Mouse (Mus musculus) right cerebral cortex, adult 2 months (tissue): Measurements from ENCODE around the gene Epb42.
A peak's percentile ranks its signal among the peaks of the same experiment; 100 is the strongest.
"Not testable (repeated sequence)": the region's sequence is repeated elsewhere in the genome, so short reads cannot be mapped to it uniquely, and the experiment has no call there.

ENCODE experiments used
- DNase-seq, 2 experiments: peaks; one replicate each; pipeline ENCODE4 v3.0.0; 2021 to 2022; ENCODE audit warnings: low spot score in 2 of 2

Epb42 gene

DNA sequence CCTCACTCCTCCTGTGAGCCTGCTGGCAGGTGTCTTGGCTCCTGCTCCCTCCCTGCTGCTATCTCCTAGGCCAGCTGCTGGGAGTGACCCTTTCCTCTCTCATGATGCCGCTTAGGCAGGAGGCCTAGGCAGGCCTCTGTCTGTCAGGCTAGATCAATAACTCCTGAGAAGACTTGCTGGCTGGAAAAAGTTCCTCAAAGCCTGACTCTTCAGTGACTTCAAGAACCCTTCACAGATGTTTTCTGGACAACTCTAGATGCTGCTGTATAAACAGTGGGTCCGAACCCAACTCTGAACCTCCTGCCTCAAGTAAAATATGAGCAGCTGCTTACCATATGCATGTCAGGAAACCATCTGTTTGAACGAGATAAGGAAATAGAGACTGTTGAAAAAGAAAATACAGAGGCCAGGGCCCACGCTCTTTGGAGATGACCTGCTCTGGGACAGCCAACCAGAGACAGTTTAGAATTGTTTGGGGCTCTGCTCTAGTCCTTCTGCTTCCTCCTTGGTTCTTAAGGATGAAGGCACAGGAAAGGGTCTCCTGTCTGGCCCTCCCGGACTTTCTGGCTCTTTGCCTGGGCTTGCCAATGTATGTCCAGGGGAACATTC lies at the start of gene Epb42:
Gene Epb42, minus strand, starts transcription at position 340 of the 609 bp plus-strand sequence.
- DNase-seq, result no peak

DNA sequence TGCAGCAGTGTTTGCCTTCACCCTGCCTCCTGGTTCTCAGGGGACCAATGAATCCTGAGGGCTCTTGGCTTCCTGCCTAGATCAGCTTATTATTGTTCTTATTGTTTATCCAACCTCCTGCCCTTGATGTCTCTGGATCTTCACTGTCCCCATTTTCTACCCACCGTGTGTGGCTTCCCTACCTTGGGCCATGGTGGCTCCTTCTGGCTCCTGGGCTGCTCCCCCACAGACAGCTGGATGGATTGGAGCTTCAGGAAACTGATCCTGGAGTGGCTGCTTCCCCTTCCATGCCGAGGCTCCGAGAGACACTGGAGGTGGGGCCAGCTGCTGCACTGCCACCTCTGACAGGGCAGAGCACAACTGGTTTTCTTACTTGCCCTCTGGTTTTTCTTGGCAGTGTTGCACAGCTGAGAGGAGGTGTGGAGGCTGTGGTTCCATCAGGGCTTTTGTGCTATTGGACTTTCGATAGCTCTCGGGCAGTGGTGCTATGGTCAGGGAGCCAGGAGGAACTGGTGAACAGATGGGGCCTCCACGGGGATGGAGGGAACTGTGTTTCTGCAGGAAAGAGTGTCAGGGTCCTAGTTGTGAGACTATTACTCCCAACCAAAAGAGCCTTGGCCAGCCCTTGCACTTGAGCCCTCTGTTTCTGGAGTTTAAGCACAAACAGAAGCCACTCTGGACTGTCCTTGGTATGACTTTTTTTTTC lies 48.8 kb upstream of the Epb42 start, which contains the start of gene Tgm5:
Gene Tgm5, minus strand, starts transcription at position 362 of the 706 bp plus-strand sequence.
- no peak for DNase-seq

DNA sequence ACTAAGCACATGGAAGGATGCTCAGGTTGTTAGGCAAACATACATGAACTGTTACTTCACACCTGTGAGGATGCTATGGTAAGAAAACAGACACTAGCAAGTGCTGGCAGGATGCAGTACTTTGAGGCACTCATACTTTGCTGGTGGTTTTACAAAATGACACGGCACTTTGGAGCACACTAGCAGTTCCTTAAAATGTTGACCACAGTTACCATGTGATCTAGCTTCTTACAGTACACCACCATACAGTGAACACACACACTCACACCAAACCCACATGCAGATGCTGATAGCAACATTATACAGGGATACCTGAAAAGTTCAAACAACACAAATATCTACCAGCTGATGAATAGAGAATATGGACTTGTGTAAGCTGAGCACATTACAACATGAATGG lies 45.8 kb upstream of the Epb42 start:
- DNase-seq, result no peak

DNA sequence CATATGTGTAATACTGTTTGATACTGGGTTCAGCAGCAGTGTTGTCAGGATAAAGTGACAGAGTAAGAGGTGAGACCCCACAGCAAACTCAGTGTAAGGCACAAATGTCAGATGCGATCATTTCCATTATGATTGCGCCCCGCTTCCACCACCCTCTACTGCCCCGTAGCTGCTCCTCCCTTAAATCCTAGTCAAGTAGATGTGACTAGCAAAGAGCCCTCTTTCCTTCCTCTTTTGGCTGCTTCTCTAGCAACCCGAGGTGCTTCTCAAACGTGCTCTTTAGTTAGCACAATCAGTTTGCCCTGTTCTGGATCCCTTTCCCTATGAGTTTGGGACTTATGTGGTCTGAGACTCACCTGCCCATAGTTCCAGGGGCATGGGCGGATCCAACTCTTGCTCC lies 37.9 kb upstream of the Epb42 start:
- no peak for DNase-seq

DNA sequence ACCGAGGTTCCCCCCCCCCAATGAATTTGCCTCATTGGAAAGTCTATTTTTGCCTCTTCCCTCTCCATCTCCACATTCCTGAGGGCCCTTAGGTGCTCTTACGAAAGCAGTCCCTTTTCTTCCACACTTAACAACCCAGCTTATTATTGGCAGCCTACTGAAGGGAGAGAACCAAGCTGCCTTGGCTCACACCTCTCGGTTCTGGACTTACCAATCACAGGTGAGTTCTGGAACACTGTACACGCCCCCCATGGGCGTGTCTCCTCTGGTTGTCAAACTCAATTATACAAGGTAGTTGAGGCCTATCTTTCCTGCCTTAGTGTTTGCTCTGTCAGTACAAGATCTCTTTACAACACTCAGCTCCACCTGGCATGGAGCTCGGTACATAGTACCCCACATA lies 35.0 kb upstream of the Epb42 start:
- no peak for DNase-seq

DNA sequence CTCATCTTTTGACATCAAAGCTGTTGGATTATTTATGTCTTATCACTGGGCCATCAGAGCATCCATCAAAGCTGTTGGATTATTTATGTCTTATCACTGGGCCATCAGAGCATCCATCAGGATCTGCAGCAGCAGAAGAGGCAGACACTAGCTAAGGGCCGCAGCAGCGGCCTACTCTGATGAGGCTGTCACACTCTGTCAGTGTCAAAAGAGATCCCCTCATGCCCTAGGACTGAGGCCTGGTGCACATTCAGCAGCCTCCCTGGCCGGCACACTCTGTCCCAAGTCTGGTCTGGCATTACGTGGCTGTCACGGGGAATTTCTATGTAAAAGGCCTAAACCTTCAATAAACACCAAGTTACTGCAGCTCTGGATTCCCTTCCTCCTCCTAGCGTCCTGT lies 32.6 kb upstream of the Epb42 start:
- DNase-seq, result no peak

DNA sequence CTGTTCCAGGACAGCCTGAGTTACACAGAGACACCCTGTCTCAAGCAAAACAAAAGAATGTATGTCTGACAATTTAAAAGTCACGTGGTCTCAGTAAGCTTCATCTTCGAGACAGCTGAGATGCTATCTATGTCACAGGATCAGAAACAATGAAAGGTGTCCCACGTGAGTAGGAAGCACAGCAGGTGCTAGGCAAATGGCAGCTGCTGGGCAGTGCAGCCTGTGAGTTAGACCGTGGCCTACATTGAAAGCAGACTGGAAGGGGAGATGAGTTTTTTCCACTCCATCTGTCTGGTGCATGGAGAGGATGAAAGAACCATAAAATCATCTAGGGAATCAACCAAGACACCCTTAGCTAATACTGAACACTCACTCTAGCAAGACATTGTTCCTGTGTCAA lies 30.2 kb upstream of the Epb42 start:
- DNase-seq, result no peak

DNA sequence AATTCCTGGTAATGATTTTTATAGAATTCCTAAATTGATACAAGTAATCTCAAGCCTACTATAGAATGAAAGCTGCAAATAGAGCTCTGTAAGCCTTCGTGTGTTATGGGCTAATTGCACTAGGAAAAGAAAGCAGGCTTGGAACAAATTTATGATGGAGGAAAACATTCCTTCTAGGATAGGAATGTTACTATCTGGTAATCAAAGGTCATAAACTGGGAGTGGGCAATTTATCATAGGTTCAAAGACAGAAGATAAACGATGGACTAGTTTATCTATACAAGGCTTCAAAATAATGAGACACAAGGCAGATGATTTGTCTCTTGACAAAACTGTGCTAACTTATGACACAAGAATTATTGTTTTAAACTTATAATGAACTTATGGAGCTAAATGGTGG lies 24.4 kb upstream of the Epb42 start:
- no peak for DNase-seq

DNA sequence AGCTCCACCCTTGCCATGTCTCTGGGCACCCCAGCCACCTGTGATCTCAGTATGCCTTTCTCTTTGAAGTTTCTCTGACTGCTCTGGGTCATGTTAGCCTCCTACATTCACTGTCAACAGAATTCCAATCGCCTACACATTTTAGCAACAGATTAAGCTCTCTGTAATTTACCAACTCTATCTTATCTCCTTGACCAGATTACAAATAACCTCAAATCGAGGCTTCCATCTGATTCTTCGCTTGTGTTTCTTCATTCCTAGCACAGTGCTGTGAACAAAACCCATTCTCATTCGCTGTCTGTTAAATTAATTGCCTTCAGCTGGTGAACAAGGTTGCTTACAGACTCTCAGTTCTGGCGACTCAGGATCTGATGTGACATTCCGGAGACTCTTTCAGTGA lies 21.1 kb upstream of the Epb42 start:
- no peak for DNase-seq

DNA sequence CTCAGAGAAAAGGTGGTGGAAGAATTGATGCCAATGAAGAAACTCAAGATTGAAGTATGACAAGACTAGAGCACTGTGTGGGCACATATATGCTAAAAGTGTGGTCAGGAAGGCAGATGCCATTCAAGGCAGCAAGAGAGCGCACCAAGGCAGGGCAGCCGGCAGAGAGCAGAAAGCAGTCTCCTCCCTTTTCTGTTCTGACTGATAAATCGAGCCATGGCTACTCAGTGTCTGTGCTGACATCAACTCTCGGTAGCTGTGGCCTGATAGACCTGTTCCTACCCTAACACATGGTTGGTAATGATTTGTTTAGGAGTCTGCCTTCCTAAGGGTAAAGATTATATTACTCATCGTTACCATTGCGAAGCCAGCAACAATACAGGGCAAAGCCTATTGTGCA lies 19.0 kb upstream of the Epb42 start:
- no peak for DNase-seq

DNA sequence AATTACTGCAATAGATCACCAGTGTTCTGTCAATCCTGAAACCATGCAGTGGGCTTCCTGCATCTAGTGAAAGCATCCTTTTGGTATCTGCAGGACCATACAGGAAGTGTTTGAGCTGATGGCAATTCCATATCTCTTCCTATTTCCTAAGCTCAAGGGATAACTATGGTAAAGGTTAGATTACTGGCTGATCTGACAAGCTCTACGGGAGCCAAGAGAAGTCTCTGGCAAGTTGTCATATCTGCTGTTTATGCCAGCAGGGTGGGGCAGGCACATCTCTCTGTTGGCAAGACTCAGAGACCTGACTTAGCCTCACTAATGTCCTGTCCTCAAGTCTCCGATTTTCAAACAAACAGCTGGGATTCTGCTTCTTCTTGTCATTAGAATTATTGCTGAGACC lies 17.2 kb upstream of the Epb42 start:
- DNase-seq, result no peak

DNA sequence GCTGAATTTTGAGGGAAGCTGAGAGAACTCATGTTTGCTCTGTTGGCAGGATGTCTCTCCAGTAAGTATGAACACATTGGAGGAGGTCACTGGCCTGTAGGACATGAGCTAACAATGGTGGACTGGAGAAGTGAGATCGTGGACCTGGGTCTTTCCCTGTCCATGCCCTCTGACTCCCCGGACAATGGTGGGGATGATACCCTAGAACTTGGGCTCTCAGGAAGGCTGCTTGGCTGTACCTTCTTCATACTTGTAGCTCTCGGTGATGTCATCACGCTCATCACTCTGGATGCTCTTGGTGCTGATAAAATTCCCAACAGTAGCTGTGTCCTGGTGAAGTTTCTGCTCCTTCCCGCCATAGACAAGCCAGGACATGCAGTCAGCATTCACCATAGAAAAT lies 15.3 kb upstream of the Epb42 start:
- DNase-seq, result no peak

DNA sequence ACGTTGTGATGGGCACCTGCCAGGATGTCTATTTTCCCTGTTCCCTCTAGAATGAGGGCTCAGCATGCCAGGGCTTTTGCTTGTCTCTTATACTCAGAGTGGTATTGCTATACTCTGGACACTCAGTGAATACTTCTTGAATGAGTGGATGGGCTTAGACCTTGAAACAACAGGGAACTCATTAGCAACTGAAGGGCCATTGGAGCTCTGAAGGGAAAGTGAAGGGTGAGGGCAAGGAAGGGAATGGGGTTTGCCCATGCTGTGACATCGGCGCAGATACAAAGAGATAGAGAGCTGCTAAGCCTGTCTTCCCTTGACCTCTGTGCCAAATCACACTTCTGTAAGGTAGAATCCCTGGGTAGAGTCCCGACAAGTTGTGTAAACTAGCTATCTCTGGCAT lies 8.8 kb upstream of the Epb42 start:
- DNase-seq, result no peak

DNA sequence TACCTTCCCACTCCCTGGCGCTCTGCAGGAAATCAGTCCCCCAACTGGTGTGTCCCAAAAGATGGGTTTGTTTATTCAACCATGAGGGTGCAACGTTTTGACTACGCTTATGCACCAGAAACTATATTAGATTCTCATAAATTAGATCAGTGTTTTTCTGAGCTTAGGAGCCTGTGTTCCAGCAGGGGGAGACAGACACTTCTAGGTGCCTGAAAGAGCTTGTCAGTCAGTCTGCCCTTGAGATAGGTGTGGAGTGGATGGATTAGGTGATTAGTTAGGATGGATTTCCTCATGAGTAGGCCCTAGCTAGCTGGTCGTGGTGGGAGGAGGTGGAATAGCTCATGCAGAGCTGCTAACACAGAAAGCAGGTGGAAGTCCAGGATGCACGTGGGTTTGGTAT lies 4.2 kb upstream of the Epb42 start:
- peak; percentile 61 to 63 for DNase-seq

DNA sequence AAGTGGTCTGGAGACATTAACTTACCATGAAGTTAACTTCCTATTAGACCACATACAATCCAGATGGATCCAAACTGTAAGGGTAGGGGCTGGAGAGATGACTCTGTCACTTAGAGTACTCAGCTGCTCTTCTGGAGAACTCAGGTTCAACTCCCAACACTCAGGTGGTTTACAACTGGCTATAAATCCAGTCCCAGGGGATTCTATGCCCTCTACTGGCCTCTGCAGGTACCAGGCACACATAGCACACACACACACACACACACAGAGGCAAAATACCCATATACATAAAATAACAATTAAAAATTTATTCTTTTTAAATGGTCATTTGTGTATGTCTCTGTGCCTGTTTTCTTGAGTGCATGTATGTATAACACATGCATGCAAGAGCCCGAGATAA lies 2.5 kb upstream of the Epb42 start:
- DNase-seq, result no peak

DNA sequence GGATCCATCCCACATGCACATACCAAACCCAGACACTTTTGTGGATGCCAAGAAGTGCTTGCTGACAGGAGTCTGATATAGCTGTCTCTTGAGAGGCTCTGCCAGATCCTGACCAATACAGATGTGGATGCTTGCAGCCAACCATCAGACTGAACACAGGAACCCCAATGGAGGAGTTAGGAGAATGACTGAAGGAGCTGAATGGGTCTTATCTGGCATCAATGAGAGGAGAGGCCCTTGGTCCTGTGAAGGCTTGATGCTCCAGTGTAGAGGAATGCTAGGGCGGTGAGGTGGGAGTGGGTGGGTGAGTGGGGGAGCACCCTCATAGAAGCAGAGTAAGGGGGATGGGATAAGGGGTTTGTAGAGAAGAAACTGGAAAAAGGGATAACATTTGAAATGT lies 2.0 kb upstream of the Epb42 start:
- not testable (repeated sequence) for DNase-seq

DNA sequence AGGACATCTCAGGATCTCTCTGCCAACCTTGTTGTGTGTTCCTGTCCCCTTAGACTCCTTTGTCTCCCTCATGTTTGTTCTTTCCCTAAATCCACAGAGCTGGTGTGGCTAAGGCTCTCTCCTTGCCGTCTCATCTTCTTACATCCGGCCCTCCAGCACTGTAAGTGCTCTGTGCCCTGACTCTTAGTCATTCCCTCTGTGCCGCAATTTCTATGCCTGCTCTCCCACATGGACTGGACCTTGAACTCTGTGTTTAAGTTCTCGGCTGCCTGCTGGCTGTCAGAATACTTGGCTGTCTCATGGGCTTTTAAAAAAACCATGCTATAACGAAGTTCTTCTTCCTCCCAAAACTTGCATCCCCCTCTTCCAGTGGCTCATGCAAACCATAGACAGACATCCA lies 14.0 kb downstream of the Epb42 start:
- no peak for DNase-seq

DNA sequence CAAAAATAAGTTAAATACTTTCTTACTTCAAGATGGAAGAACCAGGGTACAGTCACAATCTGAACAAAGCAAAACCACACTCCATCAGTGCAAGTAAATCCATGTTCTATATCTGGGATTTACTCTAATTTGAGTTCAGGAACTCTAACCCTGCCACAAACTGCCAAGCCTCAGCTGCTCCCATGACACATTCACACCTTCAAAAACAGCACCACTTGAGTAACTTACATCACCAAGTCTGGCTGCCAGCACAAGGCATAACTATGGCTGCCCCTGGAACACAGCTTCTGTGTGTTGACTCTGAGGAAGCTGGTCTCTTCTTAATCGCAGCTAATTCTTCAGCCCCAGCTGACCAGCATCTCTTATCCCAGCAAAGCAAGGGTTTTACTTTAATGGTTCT lies 19.7 kb downstream of the Epb42 start:
- DNase-seq, result no peak

DNA sequence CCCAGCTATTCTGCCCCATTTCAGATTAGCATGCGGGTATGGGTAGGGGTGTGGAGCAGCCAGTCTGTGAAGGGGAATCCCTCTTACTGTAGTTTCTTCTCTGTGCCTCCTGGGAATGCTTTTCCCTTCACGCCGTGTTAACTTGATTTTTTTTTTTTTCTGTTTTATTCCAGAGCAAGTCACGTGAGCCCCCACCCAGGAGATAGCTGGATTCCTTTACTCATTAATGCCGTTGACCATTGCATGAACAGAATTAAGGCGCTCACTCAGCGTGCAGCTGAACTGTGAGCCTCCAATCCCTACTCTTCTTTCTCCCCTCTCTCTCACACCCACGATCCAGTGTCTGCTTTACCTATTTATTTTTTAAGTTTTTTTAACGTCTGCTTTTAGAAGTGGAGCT lies 20.6 kb downstream of the Epb42 start:
- no peak for DNase-seq

DNA sequence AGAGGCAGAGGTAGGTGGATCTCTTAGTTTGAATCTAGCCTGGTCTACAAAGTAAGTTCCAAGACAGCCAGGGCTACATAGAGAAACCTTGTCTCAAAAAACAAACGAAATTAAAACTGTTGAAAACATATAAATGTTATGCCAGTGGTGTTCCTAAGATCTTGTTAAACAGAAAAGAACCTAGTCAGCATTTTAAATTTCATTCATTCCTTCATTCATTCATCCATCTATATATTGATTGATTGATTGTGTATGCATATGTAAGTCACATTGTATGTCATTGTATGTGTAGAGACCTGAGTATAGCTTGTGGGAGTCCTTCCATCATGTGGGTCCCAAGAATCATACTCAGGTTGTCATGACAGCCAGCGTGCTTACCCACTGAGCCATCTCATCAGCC lies 21.4 kb downstream of the Epb42 start:
- DNase-seq, result no peak

DNA sequence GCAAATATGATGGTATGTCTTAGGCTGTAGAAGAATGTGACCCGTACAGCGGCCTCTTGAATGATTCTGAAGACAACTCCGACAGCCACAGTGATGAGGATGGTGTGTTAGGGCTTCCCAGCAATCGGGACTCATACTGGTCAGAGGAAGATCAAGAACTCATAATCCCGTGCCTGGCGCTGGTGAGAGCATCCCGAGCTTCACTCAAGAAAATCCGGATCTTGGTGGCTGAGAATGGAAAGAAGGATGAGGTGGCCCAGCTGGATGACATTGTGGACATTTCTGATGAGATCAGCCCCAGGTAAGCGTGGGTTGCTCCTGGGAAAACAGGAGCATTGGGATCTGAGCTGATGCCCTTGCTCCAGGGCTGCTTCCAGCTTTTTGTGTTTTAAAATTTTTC lies 24.2 kb downstream of the Epb42 start:
- no peak for DNase-seq

DNA sequence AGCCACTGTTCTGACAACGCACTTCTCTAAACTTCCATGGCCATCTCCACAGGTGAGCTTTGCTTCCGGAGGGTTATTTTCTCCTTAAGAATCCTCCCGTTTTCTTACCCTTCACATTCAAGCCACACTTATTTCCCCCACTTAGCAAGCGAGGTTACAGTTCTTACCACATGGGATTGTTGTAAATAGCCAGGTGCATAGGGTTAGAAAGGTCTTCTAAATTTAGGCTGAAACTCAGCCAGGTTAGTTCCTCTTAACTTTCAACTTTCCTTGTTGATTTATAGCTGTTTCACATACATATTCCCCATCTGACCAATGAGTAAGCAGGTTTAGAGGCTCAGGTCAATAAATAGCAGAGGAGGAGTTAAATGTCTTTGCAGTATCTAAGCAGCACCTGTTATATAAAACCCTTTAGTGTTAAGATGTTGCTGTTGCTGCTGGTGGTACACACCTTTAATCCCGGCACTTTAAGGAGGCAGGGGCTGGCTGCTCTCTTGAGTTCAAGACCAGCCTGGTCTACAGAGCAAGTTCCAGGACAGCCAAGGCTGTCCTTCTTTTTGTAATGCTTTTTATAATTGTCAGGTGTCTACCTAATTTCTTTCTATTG lies 27.7 kb downstream of the Epb42 start:
- no peak for DNase-seq

DNA sequence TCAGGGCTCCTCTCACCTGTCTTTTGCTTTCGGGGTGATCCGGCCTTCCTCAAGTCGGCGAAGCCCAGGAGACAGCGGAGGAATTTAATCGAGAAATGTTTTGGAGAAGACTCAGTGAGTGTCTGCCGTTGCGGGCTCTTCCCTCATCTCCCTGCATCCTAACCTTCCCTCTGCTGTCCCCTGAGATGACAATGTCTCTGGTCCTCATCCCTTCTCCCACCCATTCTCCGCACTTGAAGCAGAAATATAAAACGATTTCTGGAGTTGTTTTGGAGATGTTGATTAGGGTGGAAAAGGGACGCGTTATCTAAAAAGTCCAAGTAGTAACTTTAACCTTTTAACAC lies 28.2 kb downstream of the Epb42 start:
- DNase-seq, result no peak
